Mouse (Mus musculus) right cerebral cortex, postnatal 10 days (tissue): ENCODE results near the gene Adm2.

ENCODE experiments used
- DNase-seq, 2 experiments: peaks; one replicate each; pipeline ENCODE4 v3.0.0; 2021; ENCODE audit warnings: low spot score in 2 of 2

Gene Adm2

GRCm38 (mm10) chr15:89309962-89310498, 12.5 kb upstream of the Adm2 start:
- DNase-seq: peak; percentile 54 to 55

GRCm38 (mm10) chr15:89313359-89313758, 9.2 kb upstream of the Adm2 start:
- DNase-seq: no peak

GRCm38 (mm10) chr15:89314107-89314506, 8.4 kb upstream of the Adm2 start:
- DNase-seq: no peak

- DNase-seq: peak; percentile 57 to 60
Observed at GRCm38 (mm10) chr15:89314511-89315189, 7.9 kb upstream of the Adm2 start.

DNA sequence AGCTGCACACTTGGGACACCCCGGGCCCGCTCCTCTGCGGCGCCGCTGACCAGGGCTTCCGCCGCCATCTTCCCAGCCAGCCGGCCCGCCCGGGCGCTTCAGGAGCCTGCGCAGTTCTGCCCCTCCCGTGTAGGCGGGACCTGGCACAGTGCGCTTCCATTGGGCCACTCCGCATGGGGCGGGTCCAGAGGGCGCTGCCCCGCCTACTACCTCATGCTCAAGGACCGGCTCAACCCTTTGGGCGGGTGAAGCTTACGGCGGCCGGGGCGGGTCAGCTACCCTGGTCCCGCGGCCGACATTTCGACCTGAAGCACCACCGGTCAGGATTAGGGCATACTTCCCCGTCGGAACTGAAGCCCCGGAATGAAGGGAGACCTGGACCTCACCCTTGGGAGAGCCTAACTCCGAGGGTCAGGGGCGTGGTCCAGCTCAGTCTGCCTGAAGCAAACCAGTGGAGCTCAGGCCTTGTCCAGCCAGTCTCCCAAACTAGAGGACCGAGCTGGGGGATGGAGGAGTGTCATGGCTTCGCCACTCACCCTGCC, 7.3 kb upstream of the Adm2 start, which contains the start of gene Sbf1:
Gene Sbf1 (minus strand): TSS at position 122 of the 542 bp plus-strand sequence.
- DNase-seq: peak; percentile 98

- DNase-seq: peak in 1 of 2 experiments; percentile 23
Observed at GRCm38 (mm10) chr15:89316146-89316545, 6.4 kb upstream of the Adm2 start.

- no peak for DNase-seq
Observed at GRCm38 (mm10) chr15:89321264-89321663, 1.3 kb upstream of the Adm2 start.

GRCm38 (mm10) chr15:89323656-89324055, 1.1 kb downstream of the Adm2 start:
- DNase-seq: no peak

GRCm38 (mm10) chr15:89326441-89326840, 3.9 kb downstream of the Adm2 start:
- no peak for DNase-seq

GRCm38 (mm10) chr15:89334271-89334670, 11.8 kb downstream of the Adm2 start, which contains the start of gene Miox:
Gene Miox, plus strand, starts transcription at chr15:89334398.
- DNase-seq: no peak

DNA sequence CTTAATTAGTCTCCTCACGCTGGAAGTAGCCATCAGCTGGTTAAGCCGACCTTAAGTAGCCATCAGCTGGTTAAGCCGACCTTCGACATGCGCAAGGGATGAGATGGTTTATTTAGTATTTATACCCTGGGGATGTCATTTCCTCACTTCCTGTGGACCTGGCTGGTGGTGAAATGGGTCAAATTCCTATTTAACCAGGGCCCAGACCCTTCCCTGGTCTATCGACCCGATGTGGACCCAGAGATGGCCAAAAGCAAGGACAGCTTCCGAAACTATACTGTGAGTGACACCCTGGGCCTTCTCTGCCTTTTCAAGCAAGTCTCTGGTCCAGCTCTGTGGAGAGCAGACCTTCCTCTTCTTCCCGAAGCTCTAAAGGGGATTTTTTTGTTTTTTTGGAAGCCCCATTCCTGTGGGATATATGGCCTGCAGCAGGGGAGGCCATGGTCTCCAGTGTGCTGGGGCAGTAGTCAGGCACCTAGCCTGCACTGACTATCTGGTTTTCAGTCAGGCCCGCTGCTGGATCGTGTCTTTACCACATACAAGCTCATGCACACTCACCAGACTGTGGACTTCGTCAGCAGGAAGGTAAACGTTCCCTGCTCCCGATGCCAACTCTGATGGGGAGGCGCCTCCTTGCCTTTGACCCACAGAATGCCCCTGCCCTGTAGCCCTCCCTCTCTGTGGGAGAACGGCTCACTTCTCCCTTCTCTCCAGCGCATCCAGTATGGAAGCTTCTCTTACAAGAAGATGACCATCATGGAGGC, 12.4 kb downstream of the Adm2 start:
- no peak for DNase-seq

DNA sequence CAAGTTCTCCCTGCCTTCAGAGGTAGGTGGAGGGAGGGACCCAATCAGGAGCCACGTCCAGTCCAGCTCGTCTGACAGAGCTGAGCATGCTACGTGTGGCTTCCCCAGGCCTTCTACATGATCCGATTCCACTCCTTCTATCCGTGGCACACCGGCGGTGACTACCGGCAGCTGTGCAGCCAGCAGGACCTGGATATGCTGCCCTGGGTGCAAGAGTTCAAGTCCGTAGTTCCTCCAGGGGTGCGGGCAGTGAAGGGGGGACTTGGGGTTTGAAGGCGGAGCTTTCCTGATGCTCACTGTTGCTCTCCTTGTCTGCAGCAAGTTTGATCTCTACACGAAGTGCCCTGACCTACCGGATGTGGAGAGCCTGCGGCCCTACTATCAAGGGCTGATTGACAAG, 13.9 kb downstream of the Adm2 start:
- DNase-seq: no peak

DNA sequence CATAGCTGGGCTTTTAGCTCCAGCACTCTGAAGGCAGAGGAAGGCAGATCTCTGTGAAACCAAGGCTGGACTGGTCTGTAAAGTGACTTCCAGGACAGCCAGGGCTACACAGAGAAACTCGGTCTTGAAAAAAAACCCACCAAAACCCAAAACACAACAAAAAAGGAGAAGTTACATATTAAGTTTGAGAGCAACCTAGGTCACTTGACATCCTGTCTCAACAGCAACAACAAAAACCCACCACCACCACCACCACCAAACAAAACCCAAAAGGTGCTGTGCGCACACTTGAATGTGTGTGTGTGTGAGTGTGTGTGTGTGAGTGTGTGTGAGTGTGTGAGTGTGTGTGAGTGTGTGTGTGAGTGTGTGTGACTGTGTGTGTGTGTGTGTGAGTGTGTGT, 17.2 kb downstream of the Adm2 start:
- no peak for DNase-seq

GRCm38 (mm10) chr15:89340136-89340535, 17.6 kb downstream of the Adm2 start:
- DNase-seq: no peak

DNA sequence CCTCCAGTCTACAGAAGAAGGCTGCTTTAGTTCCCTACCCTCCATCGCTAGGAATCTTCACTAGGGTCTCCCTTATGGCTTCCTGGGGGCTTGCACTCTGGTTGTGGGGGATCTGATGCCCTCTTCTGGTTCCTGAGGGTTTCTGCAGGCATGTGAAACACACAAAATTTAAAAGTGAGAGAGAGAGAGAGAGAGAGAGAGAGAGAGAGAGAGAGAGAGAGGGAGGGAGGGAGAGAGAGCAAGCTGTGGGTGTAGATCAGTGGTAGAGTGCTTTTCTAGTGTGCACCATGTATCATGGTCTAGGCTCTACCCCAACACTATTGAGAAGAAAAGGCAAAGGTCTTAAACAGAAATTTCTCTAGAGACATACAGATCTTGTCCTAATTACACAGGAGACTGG, 19.2 kb downstream of the Adm2 start:
- DNase-seq: no peak

DNA sequence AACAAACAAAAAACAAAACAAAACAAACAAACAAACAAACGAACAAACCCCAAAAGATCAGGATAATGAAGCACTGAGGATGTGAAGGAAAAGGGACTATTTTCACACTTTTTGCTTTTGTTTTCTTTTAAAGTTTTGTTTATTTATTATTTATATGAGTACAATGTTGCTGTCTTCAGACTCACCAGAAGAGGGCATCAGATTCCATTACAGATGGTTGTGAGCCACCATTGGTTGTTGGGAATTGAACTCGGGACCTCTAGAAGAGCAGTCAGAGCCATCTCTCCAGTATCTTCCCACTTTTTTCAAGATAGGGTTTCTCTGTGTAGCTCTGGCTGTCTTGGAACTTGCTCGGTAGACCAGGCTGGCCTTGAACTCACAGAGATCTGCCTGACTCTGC, 20.8 kb downstream of the Adm2 start:
- DNase-seq: no peak

DNA sequence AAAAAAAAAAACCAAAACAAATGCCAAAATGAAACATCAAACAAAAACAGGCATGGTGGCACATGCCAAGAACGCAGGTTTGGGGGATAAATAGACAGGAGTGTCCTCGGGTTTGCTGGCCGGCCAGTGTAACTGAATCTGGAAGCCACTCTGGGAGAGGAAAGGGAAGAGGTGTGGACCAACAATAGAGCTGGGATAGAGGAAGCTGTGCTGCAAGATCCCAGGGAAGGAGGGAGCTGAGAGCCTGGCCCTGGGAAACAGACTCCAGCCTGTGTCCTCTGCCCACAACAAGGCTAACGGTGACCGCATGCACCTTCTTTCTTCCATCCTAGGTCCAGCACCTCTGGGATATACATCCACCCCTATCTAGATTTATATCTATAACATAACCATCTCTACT, 27.9 kb downstream of the Adm2 start:
- DNase-seq: no peak

GRCm38 (mm10) chr15:89351302-89351701, 28.8 kb downstream of the Adm2 start:
- DNase-seq: no peak

DNA sequence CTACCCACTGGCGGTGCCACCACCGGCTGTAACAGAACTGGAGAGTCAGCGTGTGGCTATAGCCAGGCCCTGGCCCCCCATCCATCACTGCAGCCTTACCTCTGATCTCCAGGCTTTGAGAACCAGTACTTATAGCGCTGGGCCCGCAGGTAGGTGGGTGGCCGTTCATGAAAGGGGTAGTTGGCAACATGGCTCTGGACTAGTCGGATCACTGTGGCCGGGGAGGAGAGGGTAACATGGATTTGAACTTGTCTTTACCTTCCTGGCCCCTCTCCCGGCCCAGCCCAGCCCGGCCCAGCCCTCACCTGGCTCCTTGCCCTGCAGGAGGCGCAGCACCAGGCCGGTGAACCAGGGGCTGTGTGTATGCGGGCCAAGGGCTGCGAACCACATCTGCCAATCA, 29.5 kb downstream of the Adm2 start:
- DNase-seq: no peak

DNA sequence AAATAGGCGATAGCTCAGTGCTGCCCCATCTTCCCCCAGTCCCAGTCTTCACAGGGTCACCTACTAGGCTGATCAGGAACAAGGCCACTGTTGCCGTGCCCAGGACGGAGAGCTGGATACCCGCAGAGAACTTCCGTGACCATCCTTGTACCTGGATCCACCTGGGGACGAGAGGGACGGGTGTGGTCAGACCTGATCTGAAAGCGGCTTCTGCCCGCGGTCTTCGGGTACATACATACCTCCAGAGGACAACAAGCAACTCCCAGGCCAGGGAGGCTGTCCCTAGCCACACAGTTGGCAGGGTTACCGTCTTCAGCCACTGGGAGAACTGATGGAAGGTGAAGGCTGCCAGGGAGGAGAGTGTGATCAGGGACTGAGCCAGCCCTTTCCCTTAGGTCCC, 30.3 kb downstream of the Adm2 start:
- DNase-seq: no peak

GRCm38 (mm10) chr15:89353837-89354236, 31.3 kb downstream of the Adm2 start:
- peak in 1 of 2 experiments; percentile 36 for DNase-seq

GRCm38 (mm10) chr15:89354455-89354854, 31.9 kb downstream of the Adm2 start:
- no peak for DNase-seq
